Mouse (Mus musculus) intestine, embryonic 16.5 days (tissue): ENCODE data around the gene Plk5. TPM values are rescaled to one million over a fixed set of nuclear protein-coding genes. Genes with fewer than 3 reads are reported as not detected.

Experiments
- ATAC-seq: fragments of 200-750 bp; cut with Nextera tagmentation; 2 replicates; pipeline ENCODE4 v1.8.0; 2017; ENCODE audit warnings: moderate TSS enrichment, moderate library complexity
- H3K27ac ChIP-seq: fragments of 300-500 bp; sonication (generic); 2 replicates; pipeline ENCODE4 v1.5.1; 2014; ENCODE audit warnings: mild to moderate bottlenecking, low read length
- H3K27me3 ChIP-seq: fragments of 300-500 bp; sonication (generic); replicated peaks from 2 replicates; pipeline ENCODE4 v1.6.1; 2014; ENCODE audit warnings: low read length, control low read depth, mixed read lengths; ENCODE audit not compliant: control insufficient read depth, insufficient read depth
- H3K36me3 ChIP-seq: fragments of 300-500 bp; sonication (generic); 2 replicates; pipeline ENCODE4 v1.6.1; 2014; ENCODE audit warnings: low read length, control low read depth; ENCODE audit not compliant: control insufficient read depth, insufficient read depth
- H3K4me1 ChIP-seq: fragments of 300-500 bp; sonication (generic); 2 replicates; pipeline ENCODE4 v1.6.1; 2014; ENCODE audit warnings: low read length, control low read depth, mixed read lengths; ENCODE audit not compliant: control insufficient read depth, insufficient read depth
- H3K4me2 ChIP-seq: fragments of 300-500 bp; sonication (generic); 2 replicates; pipeline ENCODE4 v1.6.1; 2014; ENCODE audit warnings: low read depth, low read length, control low read depth
- H3K4me3 ChIP-seq: fragments of 300-500 bp; sonication (generic); 2 replicates; pipeline ENCODE4 v1.5.1; 2014; ENCODE audit warnings: mild to moderate bottlenecking, low read length
- H3K9ac ChIP-seq: fragments of 300-500 bp; sonication (generic); 2 replicates; pipeline ENCODE4 v1.6.1; 2014; ENCODE audit warnings: low read depth, low read length
- H3K9me3 ChIP-seq: fragments of 300-500 bp; sonication (generic); 2 replicates; pipeline ENCODE4 v1.6.1; 2016; ENCODE audit warnings: low read length, control low read depth; ENCODE audit not compliant: control insufficient read depth
- WGBS: fragments of 180-500 bp; shearing (Covaris S2); extraction: QIAGEN DNeasy Blood & Tissue Kit; methylation state at CpG from one replicate; pipeline ENCODE4 v1.1.7; 2014; 5-methylcytosine and 5-hydroxymethylcytosine counted together
- polyA plus RNA-seq: library from polyadenylated mRNA; unstranded; fragments of >200 nt; fragmentation: Nextera tagmentation; extraction: Ambion mirVana; gene quantifications from 2 replicates; pipeline ENCODE4 v1.2.1, GENCODE M21; 2015

The Plk5 gene
- polyA plus RNA-seq, 1 experiment from 2014 or later: 0.39 TPM

DNA sequence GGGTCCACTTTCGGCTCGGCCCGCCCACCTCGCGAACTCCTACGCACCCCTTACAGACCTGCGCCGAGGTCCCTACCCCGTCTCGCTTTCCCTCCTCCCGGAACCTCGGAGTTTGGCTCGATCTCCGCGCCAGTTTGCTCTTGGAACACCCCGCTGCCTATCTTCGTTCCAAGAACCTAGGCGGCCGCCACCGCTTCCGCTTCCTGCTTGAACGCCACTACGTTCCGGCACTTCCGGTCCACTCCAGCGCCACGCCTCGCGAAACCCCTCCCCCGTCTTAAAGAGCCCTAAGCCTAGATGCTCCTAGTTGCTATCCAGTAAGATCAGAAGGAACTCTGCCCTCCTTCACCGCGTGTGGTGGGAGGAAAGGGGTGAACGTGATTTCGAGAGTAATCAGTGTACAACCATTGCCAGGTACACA, 35.9 kb upstream of the Plk5 start, which contains the start of gene 2310011J03Rik:
TSS of gene 2310011J03Rik (minus strand) at position 198 of the 421 bp plus-strand sequence.
- under 1% methylated on average over 34 of the region's 34 CpGs for WGBS
- Histone ChIP-seq H3K9ac (peak within 1 kb of the TSS; percentile 88), H3K36me3 (peaks cover 8% of the 10 kb centered on the region; the same call in 1 of the 2 replicates), H3K4me1 (peaks cover 37% of the 10 kb centered on the region), H3K4me3 (peak within 1 kb of the TSS; percentile 85), H3K9me3 (no peaks in the 10 kb centered on the region), H3K27me3 (peaks cover 11% of the 10 kb centered on the region), H3K27ac (peak within 1 kb of the TSS; percentile 73), H3K4me2 (peak within 1 kb of the TSS; percentile 57)
- ATAC-seq: peak; percentile 55

DNA sequence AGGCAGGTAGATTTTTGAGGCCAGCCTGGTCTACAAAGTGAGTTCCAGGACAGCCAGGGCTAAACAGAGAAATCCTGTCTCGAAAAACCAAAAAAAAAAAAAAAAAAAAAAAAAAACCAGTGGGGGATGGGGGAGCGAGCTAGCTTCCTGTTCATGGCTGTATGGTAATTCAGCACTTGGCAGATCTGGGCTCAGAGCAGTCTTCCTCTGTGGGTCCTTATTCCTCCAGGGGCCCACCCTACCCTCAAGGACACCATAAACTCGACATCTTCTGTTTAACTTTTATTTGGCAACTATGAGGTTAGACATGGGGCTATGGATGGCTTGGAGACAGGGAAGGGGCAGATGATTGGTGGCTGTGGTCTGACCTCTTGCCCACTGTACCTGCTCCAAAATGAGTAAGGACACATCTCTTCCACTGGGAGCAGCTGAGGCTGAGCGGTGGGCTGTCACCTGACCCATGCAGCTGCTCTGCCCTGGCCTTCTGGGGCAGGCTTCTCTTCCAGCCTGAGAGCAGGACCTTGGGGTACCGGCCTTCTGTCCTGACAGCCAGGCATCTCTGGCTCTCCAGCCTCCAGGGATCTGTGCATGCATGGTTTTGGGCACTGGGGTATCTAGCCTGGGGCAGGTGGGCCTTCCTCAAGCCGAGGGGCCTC, 35.1 kb upstream of the Plk5 start:
- WGBS: 72% methylated on average over 6 of the region's 6 CpGs
- ATAC-seq: no peak

DNA sequence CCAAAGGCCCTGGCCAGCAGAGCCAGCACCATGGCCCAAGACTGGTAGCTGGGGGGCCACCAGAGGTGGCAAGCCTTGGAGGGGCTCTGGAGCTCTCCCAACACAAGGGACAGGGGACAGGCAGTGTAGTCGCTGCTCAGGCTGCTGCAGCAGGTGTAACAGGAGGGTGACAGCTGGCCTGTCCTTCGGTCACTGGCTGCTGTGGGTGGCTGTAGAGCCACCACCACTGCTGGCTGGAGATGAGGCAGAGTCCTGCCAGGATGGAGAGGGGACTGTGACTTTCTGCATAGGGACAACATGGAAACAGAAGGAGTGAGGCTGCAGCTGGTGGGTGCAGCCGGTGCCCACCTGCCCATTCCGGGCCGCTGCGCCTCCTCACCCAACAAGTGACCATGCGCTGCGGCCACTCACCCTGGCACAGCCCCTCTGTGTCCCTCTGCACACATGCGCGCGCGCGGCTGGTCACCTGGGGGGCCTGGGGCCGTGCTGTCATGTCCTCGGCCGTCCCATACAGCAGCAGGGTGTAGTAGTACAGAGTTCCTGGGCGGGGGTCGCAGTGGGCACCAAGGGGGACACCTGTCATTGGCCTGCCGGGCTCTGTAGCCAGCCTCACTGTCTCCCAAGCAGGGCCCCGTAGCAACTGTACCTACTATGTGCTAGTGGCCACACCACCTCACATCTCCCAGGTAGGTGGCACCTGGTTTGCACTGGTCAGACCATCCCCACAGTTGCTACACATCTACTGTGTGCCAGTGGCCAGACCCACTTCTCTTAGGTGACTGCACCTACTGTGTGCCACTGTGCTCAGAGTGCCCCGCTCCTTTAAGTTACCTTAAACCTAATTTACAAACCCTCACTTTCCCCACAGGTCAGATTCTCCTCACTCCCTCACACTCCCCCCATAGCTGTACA, 34.3 kb upstream of the Plk5 start:
- H3K9ac ChIP-seq: peak overlapping the region; percentile 45
- H3K27me3 ChIP-seq: 0 out of 2 replicates have a peak, but pooled peaks cover under 1% of the 10 kb centered on the region
- WGBS: 90% methylated on average over 21 of the region's 21 CpGs
- peaks cover 8% of the 10 kb centered on the region; the same call in 1 of the 2 replicates for H3K36me3 ChIP-seq
- H3K27ac ChIP-seq: no peak overlapping the region
- H3K4me2 ChIP-seq: peak overlapping the region; percentile 95
- no peaks in the 10 kb centered on the region for H3K9me3 ChIP-seq
- peaks cover 38% of the 10 kb centered on the region for H3K4me1 ChIP-seq
- H3K4me3 ChIP-seq: peak overlapping the region; percentile 73
- ATAC-seq: no peak

More for the DNA sequence above, 35.1 kb upstream of the Plk5 start:
- Histone ChIP-seq H3K9me3 (no peaks in the 10 kb centered on the region), H3K4me1 (peaks cover 40% of the 10 kb centered on the region), H3K4me2 (no peak overlapping the region), H3K4me3 (no peak overlapping the region), H3K9ac (peak overlapping the region; percentile 29; the same call in 1 of the 2 replicates), H3K27me3 (peaks cover 4% of the 10 kb centered on the region), H3K36me3 (peaks cover 8% of the 10 kb centered on the region; the same call in 1 of the 2 replicates), H3K27ac (no peak overlapping the region)

DNA sequence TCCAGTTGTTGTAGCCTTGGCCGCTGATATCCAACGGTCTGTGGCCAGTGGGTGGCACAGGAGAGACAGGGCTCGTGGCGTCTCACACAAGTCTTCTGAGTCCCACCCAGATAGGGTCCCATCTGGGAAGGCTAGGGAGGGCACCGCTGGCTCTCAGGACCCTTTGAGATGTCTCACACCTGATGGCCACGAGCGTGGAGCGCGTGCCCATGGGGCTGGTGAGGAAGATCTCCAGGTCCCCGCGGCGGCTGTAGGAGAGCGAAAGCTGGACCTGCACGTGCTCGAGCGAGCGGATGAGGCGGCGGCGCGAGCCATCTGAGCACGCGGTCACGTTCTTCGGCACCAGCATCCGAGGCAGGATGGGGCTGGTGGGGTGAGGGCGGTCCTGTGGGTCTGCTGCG, 33.4 kb upstream of the Plk5 start:
- Histone ChIP-seq H3K27me3 (no peaks in the 10 kb centered on the region), H3K9ac (peak overlapping the region; percentile 72), H3K4me1 (peaks cover 33% of the 10 kb centered on the region), H3K4me3 (peak overlapping the region; percentile 73), H3K4me2 (peak overlapping the region; percentile 95), H3K9me3 (no peaks in the 10 kb centered on the region), H3K27ac (peak overlapping the region; percentile 81), H3K36me3 (peaks cover 8% of the 10 kb centered on the region; the same call in 1 of the 2 replicates)
- WGBS: 4% methylated on average over 28 of the region's 28 CpGs
- ATAC-seq: peak; percentile 9; the same call in 1 of the 2 replicates

DNA sequence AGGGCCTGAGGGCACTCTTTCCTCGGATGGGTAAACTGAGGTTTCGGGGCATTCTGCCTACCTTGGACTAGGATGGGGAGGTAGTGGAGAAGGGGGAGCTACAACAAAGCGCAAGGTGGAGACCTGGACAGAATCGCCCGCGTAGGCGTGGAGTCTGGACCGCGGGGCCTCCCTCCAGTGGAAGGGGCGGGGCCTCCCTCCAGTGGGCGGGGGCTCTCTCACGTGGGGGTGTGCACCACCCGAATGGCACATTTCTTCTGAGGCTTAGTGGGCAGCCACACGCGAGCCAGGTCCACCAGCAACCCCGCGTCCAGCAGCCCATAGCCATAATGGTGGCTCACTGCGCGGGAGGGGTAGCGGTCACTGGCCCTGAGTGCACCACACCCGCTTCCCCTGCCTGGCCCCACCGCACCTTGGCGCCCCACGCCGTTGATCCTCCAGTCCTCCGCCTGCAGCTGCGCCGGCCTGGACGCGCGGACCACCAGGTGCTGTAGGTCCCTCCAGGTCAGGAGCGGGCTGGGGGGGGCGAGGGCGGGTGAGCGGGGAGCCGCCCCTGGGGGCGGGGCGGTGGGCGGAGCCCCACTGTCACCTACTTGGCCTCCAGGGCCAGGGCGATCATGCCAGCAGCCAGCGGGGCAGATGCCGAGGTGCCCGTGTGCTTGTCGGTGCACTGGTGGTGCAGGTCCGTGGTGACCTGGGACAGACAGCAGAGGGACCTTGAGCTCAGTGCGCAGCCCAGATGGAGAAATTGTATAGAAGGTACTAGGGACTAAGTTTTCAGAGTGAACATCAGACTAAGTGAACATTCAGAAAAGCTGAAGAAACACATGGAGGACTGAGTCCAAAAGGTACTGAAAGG, 32.8 kb upstream of the Plk5 start:
- peak; percentile 61 for ATAC-seq
- WGBS: 1% methylated on average over 46 of the region's 46 CpGs
- Histone ChIP-seq H3K9ac (peak overlapping the region; percentile 72), H3K4me1 (peaks cover 33% of the 10 kb centered on the region), H3K27ac (peak overlapping the region; percentile 81), H3K36me3 (peaks cover 4% of the 10 kb centered on the region; the same call in 1 of the 2 replicates), H3K4me2 (peak overlapping the region; percentile 95), H3K27me3 (no peaks in the 10 kb centered on the region), H3K9me3 (no peaks in the 10 kb centered on the region), H3K4me3 (peak overlapping the region; percentile 73)

DNA sequence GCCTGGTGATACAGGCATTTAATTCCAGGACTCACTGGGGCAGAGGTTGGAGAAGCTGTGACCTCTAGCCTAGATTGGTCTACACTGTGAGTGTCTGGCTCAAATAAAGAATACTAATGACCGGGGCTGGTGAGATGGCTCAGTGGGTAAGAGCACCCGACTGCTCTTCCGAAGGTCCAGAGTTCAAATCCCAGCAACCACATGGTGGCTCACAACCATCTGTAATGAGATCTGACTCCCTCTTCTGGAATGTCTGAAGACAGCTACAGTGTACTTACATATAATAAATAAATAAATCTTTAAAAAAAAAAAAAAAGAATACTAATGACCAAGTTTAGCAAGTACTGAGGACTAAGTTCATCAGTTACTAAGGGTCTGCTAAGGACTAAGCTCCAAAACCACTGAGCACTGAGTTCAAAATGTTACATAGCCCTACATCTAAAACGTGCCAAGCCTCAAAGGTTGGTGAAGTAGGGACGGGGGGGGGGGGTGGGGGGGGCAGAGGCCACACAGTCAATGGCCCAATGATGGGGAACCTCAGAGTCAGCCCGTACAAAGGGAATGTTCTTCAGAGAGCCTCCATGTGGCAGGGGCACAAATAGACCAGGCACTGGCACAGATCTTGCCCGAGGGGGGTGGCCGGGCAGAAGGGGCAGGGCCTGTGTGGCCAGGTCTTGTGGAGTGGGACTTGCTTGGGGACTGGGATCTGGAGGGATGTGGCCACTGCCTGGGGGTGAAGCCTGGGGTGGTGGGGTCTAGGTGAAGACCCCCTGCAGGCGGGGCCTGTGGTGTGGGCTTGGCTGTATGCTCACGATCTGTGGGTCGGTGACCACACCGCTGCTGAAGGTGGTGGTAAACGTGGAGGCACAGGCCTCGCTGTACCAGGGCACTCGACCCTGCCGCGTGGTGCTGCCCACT, 31.9 kb upstream of the Plk5 start:
- H3K27me3 ChIP-seq: no peaks in the 10 kb centered on the region
- 0 out of 2 replicates have a peak, but pooled peaks cover 2% of the 10 kb centered on the region for H3K36me3 ChIP-seq
- peaks cover 30% of the 10 kb centered on the region for H3K4me1 ChIP-seq
- H3K9me3 ChIP-seq: no peaks in the 10 kb centered on the region
- peak overlapping the region; percentile 73 for H3K4me3 ChIP-seq
- peak overlapping the region; percentile 81 for H3K27ac ChIP-seq
- ATAC-seq: no peak
- peak overlapping the region; percentile 95; the same call in 1 of the 2 replicates for H3K4me2 ChIP-seq
- 75% methylated on average over 17 of the region's 17 CpGs for WGBS
- H3K9ac ChIP-seq: peak overlapping the region; percentile 72

DNA sequence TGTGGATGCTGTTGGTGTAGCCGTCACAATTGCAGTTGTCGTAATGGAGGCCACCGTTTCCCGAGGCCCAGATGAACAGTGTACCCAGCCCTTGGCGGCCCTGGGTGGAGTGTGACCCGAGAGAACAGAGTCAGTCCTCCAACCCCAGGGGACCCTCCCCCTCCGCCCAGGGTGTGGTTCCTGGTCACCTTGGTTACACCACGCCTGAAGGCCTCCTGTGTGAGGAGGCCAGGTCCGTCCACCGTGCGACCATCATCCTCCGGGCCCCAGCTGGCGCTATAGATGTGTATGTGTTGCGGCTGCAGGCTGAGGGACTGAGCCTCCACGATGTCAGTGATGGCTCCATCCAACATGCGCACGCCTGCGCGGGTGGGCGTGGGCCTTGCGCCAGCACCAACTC, 31.2 kb upstream of the Plk5 start:
- Histone ChIP-seq H3K4me2 (0 out of 2 replicates have a peak overlapping the region, but pooled peaks have one; percentile 11), H3K4me3 (no peak overlapping the region), H3K27me3 (no peaks in the 10 kb centered on the region), H3K4me1 (peaks cover 28% of the 10 kb centered on the region), H3K36me3 (0 out of 2 replicates have a peak, but pooled peaks cover 2% of the 10 kb centered on the region), H3K27ac (no peak overlapping the region; the same call in none of the 2 replicates), H3K9me3 (no peaks in the 10 kb centered on the region), H3K9ac (peak overlapping the region; percentile 4; the same call in 1 of the 2 replicates)
- WGBS: 67% methylated on average over 21 of the region's 21 CpGs
- no peak for ATAC-seq
